Mouse (Mus musculus) embryonic facial prominence, embryonic 11.5 days (tissue): ENCODE data around the gene Ms4a1. TPM values are rescaled to one million over a fixed set of nuclear protein-coding genes. Genes with fewer than 3 reads are reported as not detected.
"Not testable (repeated sequence)": the region's sequence is repeated elsewhere in the genome, so short reads cannot be mapped to it uniquely, and the experiment has no call there.

ENCODE experiments used
- ATAC-seq: fragments of 200-750 bp; cut with Nextera tagmentation; replicated peaks from 2 replicates; pipeline ENCODE4 v1.8.0; 2017; ENCODE audit warnings: low read depth; ENCODE audit not compliant: insufficient number of reproducible peaks, low FRiP score, low TSS enrichment
- DNase-seq: peaks from one replicate; pipeline ENCODE4 v3.0.0-alpha.2; 2015; ENCODE audit warnings: low spot score
- H3K27ac ChIP-seq: fragments of 300-500 bp; sonication (generic); replicated peaks from 2 replicates; pipeline ENCODE4 v1.5.1; 2014; ENCODE audit warnings: mild to moderate bottlenecking, low read depth, low read length, control low read depth
- H3K27me3 ChIP-seq: fragments of 300-500 bp; sonication (generic); 2 replicates; pipeline ENCODE4 v1.6.1; 2014; ENCODE audit warnings: mild to moderate bottlenecking, low read length, moderate library complexity, mixed read lengths; ENCODE audit not compliant: control insufficient read depth, insufficient read depth
- H3K36me3 ChIP-seq: fragments of 300-500 bp; sonication (generic); replicated peaks from 2 replicates; pipeline ENCODE4 v1.6.1; 2014; ENCODE audit warnings: low read depth, mild to moderate bottlenecking, low read length, moderate library complexity, mixed read lengths; ENCODE audit not compliant: control insufficient read depth, insufficient read depth
- H3K4me1 ChIP-seq: fragments of 300-500 bp; sonication (generic); 2 replicates; pipeline ENCODE4 v1.6.1; 2014; ENCODE audit warnings: low read length, mixed read lengths; ENCODE audit not compliant: control insufficient read depth, insufficient read depth
- H3K4me2 ChIP-seq: fragments of 300-500 bp; sonication (generic); 2 replicates; pipeline ENCODE4 v1.6.1; 2014; ENCODE audit warnings: low read depth, mild to moderate bottlenecking, control low read depth, low read length, moderate library complexity
- H3K4me3 ChIP-seq: fragments of 300-500 bp; sonication (generic); 2 replicates; pipeline ENCODE4 v1.5.1; 2014; ENCODE audit warnings: low read depth, low read length, control low read depth
- H3K9ac ChIP-seq: fragments of 300-500 bp; sonication (generic); replicated peaks from 2 replicates; pipeline ENCODE4 v1.6.1; 2014; ENCODE audit warnings: mild to moderate bottlenecking, control low read depth, low read length
- H3K9me3 ChIP-seq: fragments of 300-500 bp; sonication (generic); replicated peaks from 2 replicates; pipeline ENCODE4 v1.6.1; 2016; ENCODE audit warnings: mild to moderate bottlenecking, low read length, inconsistent platforms, mixed read lengths; ENCODE audit not compliant: control insufficient read depth
- WGBS: fragments of 180-500 bp; shearing (Covaris S2); extraction: QIAGEN DNeasy Blood & Tissue Kit; methylation state at CpG from one replicate; pipeline ENCODE4 v1.1.7; 2014; 5-methylcytosine and 5-hydroxymethylcytosine counted together
- polyA plus RNA-seq: library from polyadenylated mRNA; unstranded; fragments of >200 nt; fragmentation: Nextera tagmentation; extraction: Ambion mirVana; gene quantifications from 2 replicates; pipeline ENCODE4 v1.2.1, GENCODE M21; 2014

Gene Ms4a1
- polyA plus RNA-seq: not detected in 2 replicates

- no peaks in the 10 kb centered on the region for H3K9me3 ChIP-seq
- H3K27me3 ChIP-seq: no peaks in the 10 kb centered on the region
- no peak within 1 kb of the TSS for H3K4me2 ChIP-seq
- H3K27ac ChIP-seq: no peak within 1 kb of the TSS
- no peaks in the 10 kb centered on the region for H3K36me3 ChIP-seq
- ATAC-seq: no peak
- H3K9ac ChIP-seq: no peak within 1 kb of the TSS
- no peak within 1 kb of the TSS for H3K4me3 ChIP-seq
- no peaks in the 10 kb centered on the region for H3K4me1 ChIP-seq
- WGBS: 85% methylated on average over 8 of the region's 8 CpGs
- no peak for DNase-seq
Measured at GRCm38 (mm10) chr19:11266052-11266845, at the start of gene Ms4a1. Gene Ms4a1, minus strand, starts transcription at chr19:11266241.

GRCm38 (mm10) chr19:11314354-11314753 lies 48.3 kb upstream of the Ms4a1 start, which contains the start of gene Ms4a14:
Gene Ms4a14, minus strand, starts transcription at chr19:11314454.
- WGBS: 91% methylated on average over 1 of the region's 1 CpGs
- ATAC-seq: no peak
- Histone ChIP-seq H3K4me2 (no peak within 1 kb of the TSS), H3K4me1 (no peaks in the 10 kb centered on the region), H3K27ac (no peak within 1 kb of the TSS), H3K27me3 (no peaks in the 10 kb centered on the region), H3K9ac (no peak within 1 kb of the TSS), H3K36me3 (no peaks in the 10 kb centered on the region), H3K9me3 (no peaks in the 10 kb centered on the region), H3K4me3 (no peak within 1 kb of the TSS)
- no peak for DNase-seq

DNA sequence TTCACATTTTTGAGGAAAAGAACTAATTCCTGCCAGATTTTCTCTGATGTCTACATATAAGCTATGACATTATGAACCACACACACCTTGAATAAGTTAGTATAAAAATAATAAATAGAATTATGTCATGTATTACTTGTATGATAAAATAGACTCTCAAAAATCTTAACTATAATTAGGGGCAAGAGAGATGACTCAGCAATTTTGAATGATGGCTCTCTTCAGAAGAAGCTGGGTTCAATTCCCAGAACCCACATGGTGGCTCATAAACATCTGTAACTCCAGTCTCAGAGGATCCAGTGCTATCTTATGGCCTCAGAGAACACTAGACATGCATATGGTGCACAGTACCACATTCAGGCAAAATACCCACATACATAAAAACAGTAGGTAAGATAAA lies 42.8 kb upstream of the Ms4a1 start:
- Histone ChIP-seq H3K36me3 (no peaks in the 10 kb centered on the region), H3K4me3 (no peak overlapping the region)

DNA sequence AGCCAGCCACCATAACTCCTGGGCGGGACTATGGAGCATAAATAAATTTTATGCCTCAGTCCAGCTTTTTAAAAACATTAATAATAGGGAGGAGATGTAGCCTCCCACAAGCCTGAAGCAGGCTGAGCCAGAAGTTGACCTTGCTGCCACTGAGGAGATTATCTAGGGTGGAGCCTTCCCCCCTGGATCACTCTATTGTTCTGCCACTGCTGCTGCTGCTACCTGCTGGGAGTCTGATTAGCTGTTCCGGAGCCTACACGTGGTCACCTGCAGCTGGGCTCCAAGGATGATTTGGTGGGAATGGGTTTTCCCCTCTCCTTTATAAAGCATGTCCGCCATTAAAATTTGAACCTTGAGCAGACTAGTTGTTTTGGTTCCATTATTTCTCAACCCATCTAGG lies 33.5 kb upstream of the Ms4a1 start:
- not testable (repeated sequence) for H3K27ac ChIP-seq, H3K27me3 ChIP-seq, H3K9me3 ChIP-seq, H3K36me3 ChIP-seq, ATAC-seq, H3K4me2 ChIP-seq, H3K4me1 ChIP-seq, H3K4me3 ChIP-seq, DNase-seq, H3K9ac ChIP-seq
- 39% methylated on average over 4 of the region's 4 CpGs for WGBS

More for the DNA sequence above, 42.8 kb upstream of the Ms4a1 start:
- no peak for ATAC-seq
- H3K4me1 ChIP-seq: no peaks in the 10 kb centered on the region
- H3K4me2 ChIP-seq: no peak overlapping the region
- H3K27ac ChIP-seq: no peak overlapping the region
- no peak for DNase-seq
- no peaks in the 10 kb centered on the region for H3K27me3 ChIP-seq
- no peak overlapping the region for H3K9ac ChIP-seq
- H3K9me3 ChIP-seq: no peaks in the 10 kb centered on the region

- Histone ChIP-seq H3K4me3 (no peak overlapping the region), H3K4me2 (no peak overlapping the region), H3K9me3 (no peaks in the 10 kb centered on the region; the same call in 1 of the 2 replicates), H3K9ac (no peak overlapping the region), H3K27ac (no peak overlapping the region), H3K4me1 (no peaks in the 10 kb centered on the region), H3K36me3 (no peaks in the 10 kb centered on the region), H3K27me3 (no peaks in the 10 kb centered on the region)
- DNase-seq (no peak), ATAC-seq (no peak)
- 51% methylated on average over 2 of the region's 2 CpGs for WGBS
Measured at GRCm38 (mm10) chr19:11298939-11299338, 32.9 kb upstream of the Ms4a1 start.

DNA sequence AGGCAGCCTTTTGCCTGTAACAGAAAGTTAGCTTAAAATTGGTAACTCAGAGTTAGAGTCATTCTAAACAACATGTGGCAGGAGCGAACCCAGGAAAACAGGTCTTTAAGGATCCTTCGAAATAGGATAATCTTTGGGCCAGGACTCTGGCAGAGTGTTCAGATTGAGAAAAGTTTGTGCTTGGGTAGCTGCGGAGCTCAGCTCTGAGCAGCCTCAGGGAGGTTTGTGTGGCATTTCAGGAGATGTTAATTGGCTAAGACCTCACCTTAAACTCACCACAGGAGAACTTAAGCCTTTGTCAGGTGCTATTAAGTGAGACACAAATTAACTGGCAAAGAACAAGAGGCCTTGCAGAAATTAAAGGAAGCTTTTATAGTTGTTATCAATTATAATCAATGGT lies 27.6 kb upstream of the Ms4a1 start:
- 7% methylated on average over 3 of the region's 3 CpGs for WGBS
- not testable (repeated sequence) for H3K9ac ChIP-seq, DNase-seq, H3K27me3 ChIP-seq, ATAC-seq, H3K27ac ChIP-seq, H3K4me2 ChIP-seq, H3K4me1 ChIP-seq, H3K9me3 ChIP-seq, H3K4me3 ChIP-seq, H3K36me3 ChIP-seq

GRCm38 (mm10) chr19:11292990-11293389 lies 26.9 kb upstream of the Ms4a1 start:
- Histone ChIP-seq H3K4me1 (no peaks in the 10 kb centered on the region), H3K4me3 (peak overlapping the region; percentile 17; the same call in 1 of the 2 replicates), H3K9me3 (no peaks in the 10 kb centered on the region), H3K36me3 (no peaks in the 10 kb centered on the region), H3K27ac (no peak overlapping the region), H3K4me2 (peak overlapping the region; percentile 42), H3K27me3 (no peaks in the 10 kb centered on the region), H3K9ac (peak overlapping the region; percentile 37)
- ATAC-seq (no peak), DNase-seq (peak; percentile 11)
- WGBS: 15% methylated on average over 12 of the region's 12 CpGs

GRCm38 (mm10) chr19:11283773-11284172 lies 17.7 kb upstream of the Ms4a1 start, which contains the start of gene Ms4a5:
Gene Ms4a5, minus strand, starts transcription at chr19:11283873.
- Histone ChIP-seq H3K4me1 (no peaks in the 10 kb centered on the region), H3K9ac (no peak within 1 kb of the TSS), H3K4me2 (no peak within 1 kb of the TSS), H3K4me3 (no peak within 1 kb of the TSS), H3K27me3 (no peaks in the 10 kb centered on the region), H3K27ac (no peak within 1 kb of the TSS), H3K36me3 (no peaks in the 10 kb centered on the region), H3K9me3 (no peaks in the 10 kb centered on the region)
- no peak for DNase-seq
- WGBS: 92% methylated on average over 2 of the region's 2 CpGs
- ATAC-seq: no peak
